Mouse (Mus musculus): Measurements from ENCODE around the gene Iapp. TPM values are rescaled to one million over a fixed set of nuclear protein-coding genes. Genes with fewer than 3 reads are reported as not detected.
"Not testable (repeated sequence)": the region's sequence is repeated elsewhere in the genome, so short reads cannot be mapped to it uniquely, and the experiment has no call there.

Gene Iapp
- polyA plus RNA-seq, 1 experiment from 2014 or later = not detected

- ATAC-seq (ENCODE audit: low FRiP score, low read depth) = no peak
- no peak overlapping the region for H3K4me3 ChIP-seq
- no peaks in the 10 kb centered on the region for H3K4me1 ChIP-seq
- no peak overlapping the region for H3K4me2 ChIP-seq (replicated peaks)
- no peak overlapping the region for H3K27ac ChIP-seq
- H3K27me3 ChIP-seq (replicated peaks) = no peaks in the 10 kb centered on the region
- peaks cover 1% of the 10 kb centered on the region; the same call in 1 of the 2 replicates for H3K36me3 ChIP-seq
- no peak overlapping the region for H3K9ac ChIP-seq
- H3K9me3 ChIP-seq = no peaks in the 10 kb centered on the region
- WGBS = 81% methylated on average over 2 of the region's 2 CpGs
These were observed 45.3 kb downstream of the Iapp start for GRCm38 (mm10) chr6:142343561-142343960.

- Histone ChIP-seq H3K9ac (peak within 1 kb of the TSS; percentile 66), H3K27ac (no peak within 1 kb of the TSS), H3K36me3 (peaks cover 15% of the 10 kb centered on the region; the same call in 1 of the 2 replicates), H3K9me3 (no peaks in the 10 kb centered on the region), H3K4me2 (replicated peaks) (peak within 1 kb of the TSS; percentile 53), H3K4me3 (peak within 1 kb of the TSS; percentile 62), H3K4me1 (no peaks in the 10 kb centered on the region), H3K27me3 (replicated peaks) (no peaks in the 10 kb centered on the region)
- under 1% methylated on average over 48 of the region's 48 CpGs for WGBS
- peak; percentile 94 for ATAC-seq (ENCODE audit: low FRiP score, low read depth)
These were observed 47.3 kb downstream of the Iapp start, which contains the start of gene Pyroxd1 for GRCm38 (mm10) chr6:142345440-142346038. Pyroxd1 (plus strand) TSS chr6:142345654.

GRCm38 (mm10) chr6:142346181-142347110 is 48.2 kb downstream of the Iapp start:
- H3K4me1 ChIP-seq = no peaks in the 10 kb centered on the region
- peak overlapping the region; percentile 62 for H3K4me3 ChIP-seq
- no peak overlapping the region for H3K27ac ChIP-seq
- no peak for ATAC-seq (ENCODE audit: low FRiP score, low read depth)
- no peaks in the 10 kb centered on the region for H3K9me3 ChIP-seq
- H3K9ac ChIP-seq = peak overlapping the region; percentile 66; the same call in 1 of the 2 replicates
- 63% methylated on average over 12 of the region's 12 CpGs for WGBS
- peaks cover 20% of the 10 kb centered on the region for H3K36me3 ChIP-seq
- no peaks in the 10 kb centered on the region for H3K27me3 ChIP-seq (replicated peaks)
- peak overlapping the region; percentile 53 for H3K4me2 ChIP-seq (replicated peaks)

GRCm38 (mm10) chr6:142347431-142348385 is 49.5 kb downstream of the Iapp start:
- no peak for ATAC-seq (ENCODE audit: low FRiP score, low read depth)
- Histone ChIP-seq H3K4me1 (no peaks in the 10 kb centered on the region), H3K4me2 (replicated peaks) (no peak overlapping the region), H3K27ac (no peak overlapping the region), H3K9ac (no peak overlapping the region), H3K4me3 (no peak overlapping the region), H3K36me3 (peaks cover 32% of the 10 kb centered on the region), H3K9me3 (no peaks in the 10 kb centered on the region), H3K27me3 (replicated peaks) (no peaks in the 10 kb centered on the region)
- WGBS = 85% methylated on average over 11 of the region's 11 CpGs

GRCm38 (mm10) chr6:142352099-142352498 is 53.9 kb downstream of the Iapp start:
- H3K9me3 ChIP-seq; H3K4me1 ChIP-seq; H3K4me2 ChIP-seq (replicated peaks); H3K27me3 ChIP-seq (replicated peaks); H3K9ac ChIP-seq; ATAC-seq (ENCODE audit: low FRiP score, low read depth); H3K4me3 ChIP-seq; H3K27ac ChIP-seq: not testable (repeated sequence)
- WGBS = 88% methylated on average over 3 of the region's 3 CpGs
- H3K36me3 ChIP-seq = peaks cover 60% of the 10 kb centered on the region

Other genes with a start within 250 kb of the Iapp start
- not detected in 2 replicates for gene Slco1a6, start 89.9 kb upstream of the Iapp start, polyA plus RNA-seq (2016; fragmentation: Nextera tagmentation; extraction: Ambion mirVana)
- 0.20 and 0.22 TPM in 2 replicates for gene Slco1a5, start 24.6 kb downstream of the Iapp start, polyA plus RNA-seq (2016; fragmentation: Nextera tagmentation; extraction: Ambion mirVana)
- 23.5 and 24.4 TPM in 2 replicates for gene Pyroxd1, start 47.2 kb downstream of the Iapp start, polyA plus RNA-seq (2016; fragmentation: Nextera tagmentation; extraction: Ambion mirVana)
- gene Recql, start 88.7 kb downstream of the Iapp start, polyA plus RNA-seq (2016; fragmentation: Nextera tagmentation; extraction: Ambion mirVana) = 34.5 and 34.8 TPM in 2 replicates
- gene Golt1b, start 88.8 kb downstream of the Iapp start, polyA plus RNA-seq (2016; fragmentation: Nextera tagmentation; extraction: Ambion mirVana) = 89.3 and 92.0 TPM in 2 replicates
- 0.84 and 1.2 TPM in 2 replicates for gene Spx, start 115.0 kb downstream of the Iapp start, polyA plus RNA-seq (2016; fragmentation: Nextera tagmentation; extraction: Ambion mirVana)
- gene Gys2, start 174.7 kb downstream of the Iapp start, polyA plus RNA-seq (2016; fragmentation: Nextera tagmentation; extraction: Ambion mirVana) = 0.06 TPM in 1 of 2 replicates, not detected in the other
- 495 and 509 TPM in 2 replicates for gene Ldhb, start 209.5 kb downstream of the Iapp start, polyA plus RNA-seq (2016; fragmentation: Nextera tagmentation; extraction: Ambion mirVana)

All from neural tube, embryonic 12.5 days (tissue).